Mouse (Mus musculus) liver, embryonic 15.5 days (tissue): ENCODE measurements around the gene Cul3. TPM values are rescaled to one million over a fixed set of nuclear protein-coding genes. Genes with fewer than 3 reads are reported as not detected.

ENCODE experiments used
- ATAC-seq: fragments of 200-750 bp; cut with Nextera tagmentation; 2 replicates; pipeline ENCODE4 v1.8.0; 2017; ENCODE audit warnings: moderate number of reproducible peaks, mild to moderate bottlenecking, moderate library complexity; ENCODE audit not compliant: insufficient read depth
- H3K27ac ChIP-seq: fragments of 300-500 bp; sonication (generic); replicated peaks from 2 replicates; pipeline ENCODE4 v1.5.1; 2015; ENCODE audit warnings: mild to moderate bottlenecking, inconsistent platforms
- H3K27me3 ChIP-seq: fragments of 300-500 bp; sonication (generic); 2 replicates; pipeline ENCODE4 v1.6.1; 2015; ENCODE audit warnings: mild to moderate bottlenecking, inconsistent platforms
- H3K36me3 ChIP-seq: fragments of 300-500 bp; sonication (generic); replicated peaks from 2 replicates; pipeline ENCODE4 v1.6.1; 2015; ENCODE audit warnings: moderate library complexity, mild to moderate bottlenecking, inconsistent platforms
- H3K4me1 ChIP-seq: fragments of 300-500 bp; sonication (generic); replicated peaks from 2 replicates; pipeline ENCODE4 v1.6.1; 2015; ENCODE audit warnings: inconsistent platforms
- H3K4me2 ChIP-seq: fragments of 300-500 bp; sonication (generic); 2 replicates; pipeline ENCODE4 v1.6.1; 2015; ENCODE audit warnings: moderate library complexity, mild to moderate bottlenecking, inconsistent platforms
- H3K4me3 ChIP-seq: fragments of 300-500 bp; sonication (generic); replicated peaks from 2 replicates; pipeline ENCODE4 v1.5.1; 2015; ENCODE audit warnings: mild to moderate bottlenecking, inconsistent platforms
- H3K9ac ChIP-seq: fragments of 300-500 bp; sonication (generic); 2 replicates; pipeline ENCODE4 v1.6.1; 2015; ENCODE audit warnings: moderate library complexity, mild to moderate bottlenecking, inconsistent platforms
- H3K9me3 ChIP-seq: fragments of 300-500 bp; sonication (generic); replicated peaks from 2 replicates; pipeline ENCODE4 v1.6.1; 2016; ENCODE audit warnings: inconsistent platforms
- WGBS: fragments of 180-500 bp; shearing (Covaris S2); methylation state at CpG from one replicate; pipeline ENCODE4 v1.1.7; 2015; ENCODE audit warnings: mixed read lengths; ENCODE audit not compliant: insufficient replicate concordance; 5-methylcytosine and 5-hydroxymethylcytosine counted together
- polyA plus RNA-seq: library from polyadenylated mRNA; unstranded; fragments of >200 nt; fragmentation: Nextera tagmentation; extraction: Ambion mirVana; gene quantifications from 2 replicates; pipeline ENCODE4 v1.2.1, GENCODE M21; 2015

The Cul3 gene
- polyA plus RNA-seq, 1 experiment from 2014 or later = 13.1 TPM

- WGBS = 49% methylated on average over 11 of the region's 11 CpGs
- no peaks in the 10 kb centered on the region for H3K4me1 ChIP-seq
- H3K27ac ChIP-seq = no peak overlapping the region
- H3K4me2 ChIP-seq = no peak overlapping the region
- H3K36me3 ChIP-seq = no peaks in the 10 kb centered on the region
- no peak overlapping the region for H3K4me3 ChIP-seq
- no peaks in the 10 kb centered on the region for H3K27me3 ChIP-seq
- H3K9me3 ChIP-seq = no peaks in the 10 kb centered on the region
- ATAC-seq = no peak
- no peak overlapping the region for H3K9ac ChIP-seq
These were observed 103.2 kb downstream of the Cul3 start for GRCm38 (mm10) chr1:80236951-80237702.

- no peak overlapping the region for H3K4me2 ChIP-seq
- H3K9me3 ChIP-seq = no peaks in the 10 kb centered on the region
- no peaks in the 10 kb centered on the region for H3K4me1 ChIP-seq
- H3K27ac ChIP-seq = no peak overlapping the region
- H3K4me3 ChIP-seq = no peak overlapping the region
- H3K36me3 ChIP-seq = no peaks in the 10 kb centered on the region
- no peaks in the 10 kb centered on the region for H3K27me3 ChIP-seq
- WGBS = 25% methylated on average over 1 of the region's 1 CpGs
- no peak overlapping the region for H3K9ac ChIP-seq
- no peak for ATAC-seq
These were observed 104.2 kb downstream of the Cul3 start for GRCm38 (mm10) chr1:80236126-80236525.

- Histone ChIP-seq H3K4me1 (no peaks in the 10 kb centered on the region), H3K27me3 (no peaks in the 10 kb centered on the region), H3K36me3 (no peaks in the 10 kb centered on the region), H3K4me3 (no peak overlapping the region), H3K9me3 (no peaks in the 10 kb centered on the region), H3K9ac (no peak overlapping the region), H3K4me2 (no peak overlapping the region), H3K27ac (no peak overlapping the region)
- 45% methylated on average over 1 of the region's 1 CpGs for WGBS
- no peak for ATAC-seq
These were observed 109.7 kb downstream of the Cul3 start for GRCm38 (mm10) chr1:80230612-80231011.

GRCm38 (mm10) chr1:80224839-80225412 is 115.4 kb downstream of the Cul3 start:
- Histone ChIP-seq H3K9me3 (no peaks in the 10 kb centered on the region), H3K27ac (no peak overlapping the region), H3K36me3 (no peaks in the 10 kb centered on the region), H3K4me3 (no peak overlapping the region), H3K9ac (no peak overlapping the region), H3K27me3 (no peaks in the 10 kb centered on the region), H3K4me1 (no peaks in the 10 kb centered on the region), H3K4me2 (no peak overlapping the region)
- WGBS = 43% methylated on average over 3 of the region's 3 CpGs
- no peak for ATAC-seq

GRCm38 (mm10) chr1:80221151-80221550 is 119.1 kb downstream of the Cul3 start:
- ATAC-seq = no peak
- Histone ChIP-seq H3K9me3 (no peaks in the 10 kb centered on the region), H3K4me1 (no peaks in the 10 kb centered on the region), H3K27me3 (no peaks in the 10 kb centered on the region), H3K4me3 (no peak overlapping the region), H3K9ac (no peak overlapping the region), H3K36me3 (no peaks in the 10 kb centered on the region), H3K27ac (no peak overlapping the region), H3K4me2 (no peak overlapping the region)
- 42% methylated on average over 4 of the region's 4 CpGs for WGBS

- no peaks in the 10 kb centered on the region for H3K36me3 ChIP-seq
- H3K27me3 ChIP-seq = no peaks in the 10 kb centered on the region
- H3K4me1 ChIP-seq = no peaks in the 10 kb centered on the region
- 28% methylated on average over 6 of the region's 6 CpGs for WGBS
- ATAC-seq = no peak
- no peak within 1 kb of the TSS for H3K9ac ChIP-seq
- no peak within 1 kb of the TSS for H3K4me3 ChIP-seq
- H3K4me2 ChIP-seq = no peak within 1 kb of the TSS
- H3K9me3 ChIP-seq = no peaks in the 10 kb centered on the region
- H3K27ac ChIP-seq = no peak within 1 kb of the TSS
These were observed 122.0 kb downstream of the Cul3 start, which contains the start of gene Fam124b for GRCm38 (mm10) chr1:80218268-80218667. Fam124b (minus strand) TSS chr1:80218473.

Other genes starting within 250 kb of the Cul3 start
- gene Fam124b, start 122.0 kb downstream of the Cul3 start, polyA plus RNA-seq = not detected in 2 replicates
- not detected in 2 replicates for gene Gm45261, start 121.0 kb upstream of the Cul3 start, polyA plus RNA-seq